Mouse (Mus musculus) Patski (cell line): ENCODE measurements at regions not wholly inside any gene's neighbourhood (a gene's known extent, or its start where the extent isn't known, plus 50 kb on each side); places are given as distances from the start of the nearest gene placed in this dataset.

Experiments
- ATAC-seq: fragments of 100-300 bp; one replicate; pipeline ENCODE4 v1.8.0; 2021
- CTCF ChIA-PET: fragments of 350-600 bp; sonication (Branson Sonifier 250); formaldehyde crosslinking; loops from one replicate; lab custom pipeline; 2022; ENCODE audit warnings: inconsistent platforms; lab: Charles Lee
- POLR2A ChIA-PET: fragments of 350-600 bp; sonication (Branson Sonifier 250); formaldehyde crosslinking; loops from one replicate; lab custom pipeline; 2022; ENCODE audit warnings: antibody characterized with exemption, inconsistent platforms; lab: Charles Lee
- DNase-seq: peaks from one replicate; pipeline ENCODE4 v3.0.0-alpha.2; 2011; ENCODE audit warnings: low read depth, low spot score
- H3K27me3 ChIP-seq: fragments of 371-371 bp; one replicate; pipeline ENCODE4 v1.5.1; 2021
- CTCF ChIP-seq: fragments of 100-300 bp; IDR thresholded peaks from one replicate; pipeline ENCODE4 v1.5.1; 2021
- in situ Hi-C: fragments of 300-500 bp; cut with MboI; formaldehyde crosslinking; loops from 3 replicates; pipeline ENCODE4 v1.11.1; 2018; ENCODE audit warnings: low pct_unique_long_range_greater_than_20kb, mixed read lengths

- POLR2A ChIA-PET, result no interaction called here
These were observed 277.7 kb downstream of the Stxbp6 start for GRCm38 (mm10) chr12:44796847-44797246.

GRCm38 (mm10) chr12:44750743-44751142 lies 323.8 kb downstream of the Stxbp6 start:
- CTCF ChIA-PET, result no interaction called here
- ATAC-seq, result no peak
- H3K27me3 ChIP-seq, result peaks cover 18% of the 10 kb centered on the region
- in situ Hi-C loops, result no loop called here
- no peak for TF ChIP-seq CTCF
- POLR2A ChIA-PET, result no interaction called here
- DNase-seq, result no peak

More at GRCm38 (mm10) chr12:44796847-44797246, 277.7 kb downstream of the Stxbp6 start:
- no peak for TF ChIP-seq CTCF
- DNase-seq (no peak), ATAC-seq (no peak)
- peaks cover 25% of the 10 kb centered on the region for H3K27me3 ChIP-seq
- CTCF ChIA-PET, result no interaction called here
- in situ Hi-C loops, result no loop called here

DNA sequence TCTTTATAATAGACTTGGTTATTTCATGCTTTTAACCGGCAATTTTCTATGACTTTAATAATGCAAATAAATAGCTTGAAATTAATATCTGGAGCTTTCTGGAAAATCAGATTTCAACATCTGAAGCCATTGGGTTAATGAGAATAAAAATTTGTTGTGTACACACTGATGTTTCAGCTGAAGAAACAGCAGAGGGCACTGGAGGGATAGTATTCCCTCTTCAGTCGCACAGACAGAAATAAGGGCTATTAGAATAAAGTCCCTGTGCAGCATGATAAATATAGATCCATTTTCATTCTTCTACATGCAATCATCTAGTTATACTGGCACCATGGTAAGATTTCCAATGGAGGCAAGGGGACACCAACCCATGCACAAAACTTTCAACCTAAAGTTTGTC lies 347.7 kb downstream of the Stxbp6 start:
- in situ Hi-C loops, result no loop called here
- no peaks in the 10 kb centered on the region for H3K27me3 ChIP-seq
- no peak for ATAC-seq
- CTCF ChIA-PET, result no interaction called here
- no peak for DNase-seq
- peak; percentile 25 for TF ChIP-seq CTCF
- POLR2A ChIA-PET, result no interaction called here
